ENCODE assay signal across 18 mouse cellular contexts in genomic region chr9:120960611-120961010, GRCm38 (mm10). TPM values are rescaled to one million over a fixed set of nuclear protein-coding genes. Genes with fewer than 3 reads are reported as not detected.
A peak's percentile ranks its signal among the peaks of the same experiment; 100 is the strongest.
DNase-seq lines count a peak whose midpoint lies in the region; ATAC-seq and TF ChIP-seq lines count a peak whose summit lies in the region.
"Had no signal": no experiment of that assay in that cellular context is flagged by ENCODE, and none has a peak within 500 bp of the region (broad histone marks: within the 10 kb centered on the region; RNA-seq: fewer than 3 reads in every experiment).

No protein-coding gene starts in this region.

- TF ChIP-seq CTCF in midbrain, postnatal 0 days (IDR thresholded peaks at IDR 0.05), result no peak
- TF ChIP-seq CTCF in CH12.LX (conservative IDR thresholded peaks at IDR 0.05 in 1 of 2, IDR thresholded peaks at IDR 0.05 in 1 of 2; ENCODE audit: low read depth in 2 of 2, low read length in 2 of 2), result no peak
- no peak for TF ChIP-seq CTCF in olfactory bulb, adult 2 months (IDR thresholded peaks at IDR 0.05; ENCODE audit: insufficient read depth, low read depth, low read length)

- H3K4me1 ChIP-seq in midbrain, embryonic 13.5 days (replicated peaks), result peaks cover 28% of the 10 kb centered on the region
- no peaks in the 10 kb centered on the region for H3K4me1 ChIP-seq in midbrain, postnatal 0 days (ENCODE audit: insufficient read depth, low read length)
- peaks cover 11 to 31% of the 10 kb centered on the region in 2 experiments for H3K4me1 ChIP-seq in CH12.LX (ENCODE audit: control insufficient read depth in 1 of 2, insufficient read depth in 2 of 2)
- peaks cover 59% of the 10 kb centered on the region for H3K4me1 ChIP-seq in olfactory bulb, adult 2 months (ENCODE audit: control insufficient read depth, insufficient read depth, low read length)

- whole genome bisulfite sequencing in midbrain, embryonic 13.5 days, result 75% methylated on average over 4 of the region's 4 CpGs
- 66% methylated on average over 4 of the region's 4 CpGs for WGBS in midbrain, postnatal 0 days
- WGBS in olfactory bulb, adult 2 months, result 55% methylated on average over 4 of the region's 4 CpGs

- H3K27me3 ChIP-seq in midbrain, embryonic 13.5 days, result no peaks in the 10 kb centered on the region
- H3K27me3 ChIP-seq in midbrain, postnatal 0 days (ENCODE audit: insufficient read depth, low read length), result no peaks in the 10 kb centered on the region
- no peaks in the 10 kb centered on the region for H3K27me3 ChIP-seq in CH12.LX (replicated peaks)
- H3K27me3 ChIP-seq: embryonic facial prominence, embryonic 13.5 days; hindbrain, embryonic 13.5 days; intestine, embryonic 15.5 days; liver, embryonic 15.5 days had no signal

- 0 out of 2 replicates have a peak overlapping the region, but pooled peaks have one; percentile 22 for H3K27ac ChIP-seq in midbrain, embryonic 13.5 days
- no peak overlapping the region for H3K27ac ChIP-seq in midbrain, postnatal 0 days (ENCODE audit: low read depth, low read length)
- H3K27ac ChIP-seq in CH12.LX (ENCODE audit: insufficient read depth, low read depth), result 0 out of 2 replicates have a peak overlapping the region, but pooled peaks have one; percentile 34
- H3K27ac ChIP-seq in olfactory bulb, adult 2 months (ENCODE audit: insufficient read depth, low read depth, low read length), result peak overlapping the region; percentile 9; the same call in 1 of the 2 replicates
- H3K27ac ChIP-seq: hindbrain, embryonic 13.5 days; intestine, embryonic 15.5 days; midbrain, embryonic 10.5 days had no signal

- dilution Hi-C loops in CH12.LX (cut with MboI; ENCODE audit: extremely low pct_ligation_motif_present, extremely low pct_unique_long_range_greater_than_20kb, low sequenced_read_pairs), result no loop called here

- peaks cover 99% of the 10 kb centered on the region for H3K36me3 ChIP-seq in midbrain, embryonic 13.5 days
- peaks cover 60% of the 10 kb centered on the region for H3K36me3 ChIP-seq in midbrain, postnatal 0 days (ENCODE audit: insufficient read depth, low read length)
- peaks cover 89 to 100% of the 10 kb centered on the region in 2 experiments for H3K36me3 ChIP-seq in CH12.LX (replicated peaks in 1 of 2; ENCODE audit: control insufficient read depth in 1 of 2, insufficient read depth in 1 of 2, low read length in 1 of 2)

- DNase-seq in frontal cortex, postnatal 10 days (ENCODE audit: low spot score in 2 of 2), result no peak
- DNase-seq in midbrain, postnatal 0 days (ENCODE audit: low spot score), result no peak
- no peak for DNase-seq in CH12.LX (ENCODE audit: extremely low read depth)
- no peak for DNase-seq in urinary bladder, adult 2 months (ENCODE audit: low spot score)
- DNase-seq: adrenal gland, adult 2 months; cerebellum, adult 11-12 months; gastrocnemius, postnatal 36 days; lung, postnatal 14 days; right cerebral cortex, adult 18-20 months had no signal

- no peak overlapping the region for H3K9ac ChIP-seq in midbrain, embryonic 13.5 days (replicated peaks)
- no peak overlapping the region for H3K9ac ChIP-seq in midbrain, postnatal 0 days (replicated peaks; ENCODE audit: low read length, poor library complexity, severe bottlenecking)
- no peak overlapping the region for H3K9ac ChIP-seq in CH12.LX (ENCODE audit: insufficient read depth, low read depth)
- H3K9ac ChIP-seq: embryonic facial prominence, embryonic 13.5 days; intestine, embryonic 15.5 days; liver, embryonic 15.5 days had no signal

- ATAC-seq in frontal cortex, adult (ENCODE audit: low TSS enrichment), result peak; percentile 31; the same call in 1 of the 2 replicates
- ATAC-seq in midbrain, embryonic 13.5 days, result no peak
- no peak for ATAC-seq in midbrain, postnatal 0 days (ENCODE audit: low FRiP score)
- ATAC-seq: intestine, embryonic 15.5 days had no signal

- no peak for TF ChIP-seq RAD21 in CH12.LX (IDR thresholded peaks at IDR 0.05; ENCODE audit: low read depth, low read length)

- H3K9me3 ChIP-seq in midbrain, embryonic 13.5 days, result no peaks in the 10 kb centered on the region
- H3K9me3 ChIP-seq in midbrain, postnatal 0 days (ENCODE audit: low read length), result no peaks in the 10 kb centered on the region
- no peaks in the 10 kb centered on the region for H3K9me3 ChIP-seq in CH12.LX (replicated peaks; ENCODE audit: low read length)
- H3K9me3 ChIP-seq: embryonic facial prominence, embryonic 13.5 days; hindbrain, embryonic 13.5 days; intestine, embryonic 15.5 days; liver, embryonic 15.5 days; midbrain, embryonic 10.5 days had no signal

- no peak overlapping the region for H3K4me3 ChIP-seq in midbrain, embryonic 13.5 days (replicated peaks)
- H3K4me3 ChIP-seq in midbrain, postnatal 0 days (ENCODE audit: low read depth, low read length), result no peak overlapping the region
- H3K4me3 ChIP-seq in CH12.LX (replicated peaks in 1 of 3; ENCODE audit: low read depth in 2 of 3, low read length in 2 of 3, poor library complexity in 1 of 3), result no peak overlapping the region
- no peak overlapping the region for H3K4me3 ChIP-seq in olfactory bulb, adult 2 months (ENCODE audit: insufficient read depth, low read depth, low read length)
- H3K4me3 ChIP-seq: embryonic facial prominence, embryonic 13.5 days; hindbrain, embryonic 13.5 days; intestine, embryonic 15.5 days; liver, embryonic 15.5 days; midbrain, embryonic 10.5 days; myocyte had no signal

- no peak for TF ChIP-seq POLR2A in CH12.LX (IDR thresholded peaks at IDR 0.05; ENCODE audit: low read depth, low read length)
- TF ChIP-seq POLR2A in olfactory bulb, adult 2 months (IDR thresholded peaks at IDR 0.05; ENCODE audit: insufficient read depth, low read depth, low read length), result no peak

- H3K4me2 ChIP-seq in midbrain, embryonic 13.5 days (replicated peaks), result no peak overlapping the region
- H3K4me2 ChIP-seq in midbrain, postnatal 0 days (ENCODE audit: low read depth, low read length, poor library complexity, severe bottlenecking), result no peak overlapping the region
- no peak overlapping the region for H3K4me2 ChIP-seq in CH12.LX (ENCODE audit: insufficient read depth, low read depth, poor library complexity, severe bottlenecking)
- H3K4me2 ChIP-seq: embryonic facial prominence, embryonic 13.5 days; hindbrain, embryonic 13.5 days; intestine, embryonic 15.5 days; liver, embryonic 15.5 days had no signal

- H3K79me2 ChIP-seq in CH12.LX (replicated peaks; ENCODE audit: control insufficient read depth, extremely low read depth, insufficient read depth, poor library complexity, severe bottlenecking), result no peaks in the 10 kb centered on the region

- TF ChIP-seq EP300 in CH12.LX (IDR thresholded peaks at IDR 0.05; ENCODE audit: low read length), result no peak

- in situ Hi-C loops in CH12.LX (cut with MboI; ENCODE audit: low pct_ligation_motif_present, low pct_unique_long_range_greater_than_20kb, low sequenced_read_pairs), result no loop called here

TF ChIP-seq in CH12.LX, 34 proteins besides CTCF, POLR2A, EP300 and RAD21:
- no peak for TF ChIP-seq MAX (IDR thresholded peaks at IDR 0.05; ENCODE audit: low read length)

RNA-seq across cellular contexts. Expression of gene Ctnnb1, which starts 31.6 kb away (rescaled TPM):
- polyA plus RNA-seq in midbrain, embryonic 13.5 days (2015; fragmentation: Nextera tagmentation; extraction: Ambion mirVana), result 616 and 667 TPM in 2 replicates
- 917 and 1,042 TPM in 2 replicates for total RNA-seq in midbrain, postnatal 0 days (2014; rRNA removed)
- 320 and 347 TPM in 2 replicates for polyA plus RNA-seq in midbrain, postnatal 0 days (2015; fragmentation: Nextera tagmentation; extraction: Ambion mirVana)
- 197 and 212 TPM in 2 replicates for total RNA-seq in CH12.LX (2012; rRNA removed)
- 361 and 383 TPM in 2 replicates for total RNA-seq in CH12.LX (2014; rRNA removed)
- polyA plus RNA-seq in CH12.LX (2012; ENCODE audit: insufficient read length, low read depth), result 290 and 292 TPM in 2 replicates
- 444 TPM in 1 of 2 replicates, not detected in the other for polyA plus RNA-seq in olfactory bulb, adult 2 months (2012; ENCODE audit: insufficient read depth, insufficient read length, low replicate concordance, missing spikeins)
- 252 and 357 TPM in 2 replicates for polyA plus RNA-seq in urinary bladder, adult 2 months (2012; rRNA removed)
